Mouse (Mus musculus) yolk sac, embryonic 10.5 days (tissue): ENCODE data around the gene Narfl.
"Not testable (repeated sequence)": the region's sequence is repeated elsewhere in the genome, so short reads cannot be mapped to it uniquely, and the experiment has no call there.

Experiments used
- DNase-seq: peaks from one replicate; pipeline ENCODE4 v3.0.0-alpha.2; 2017; ENCODE audit warnings: low spot score

The Narfl gene

GRCm38 (mm10) chr17:25773549-25774120 lies at the start of gene Narfl:
TSS of gene Narfl (plus strand) at chr17:25773776.
- DNase-seq = peak; percentile 93

DNA sequence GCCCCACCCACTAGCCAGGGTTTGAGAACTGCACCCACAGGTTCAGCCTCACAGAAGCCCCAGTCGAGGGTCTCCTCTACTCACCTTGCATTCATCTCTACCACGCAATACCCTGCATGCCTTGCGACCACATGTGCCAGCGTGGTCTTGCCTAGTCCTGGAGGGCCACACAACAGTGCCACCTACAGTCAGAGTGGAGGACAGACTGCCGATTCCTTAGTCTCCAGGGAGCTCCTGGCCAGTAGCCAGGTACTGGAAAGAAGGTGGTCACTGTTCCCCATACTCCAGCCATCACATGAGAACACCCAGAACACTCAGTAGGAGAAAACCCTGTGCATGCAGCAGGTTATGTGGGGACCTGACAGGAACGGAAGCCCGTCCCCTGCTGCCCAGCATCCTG lies 49.7 kb upstream of the Narfl start:
- no peak for DNase-seq

DNA sequence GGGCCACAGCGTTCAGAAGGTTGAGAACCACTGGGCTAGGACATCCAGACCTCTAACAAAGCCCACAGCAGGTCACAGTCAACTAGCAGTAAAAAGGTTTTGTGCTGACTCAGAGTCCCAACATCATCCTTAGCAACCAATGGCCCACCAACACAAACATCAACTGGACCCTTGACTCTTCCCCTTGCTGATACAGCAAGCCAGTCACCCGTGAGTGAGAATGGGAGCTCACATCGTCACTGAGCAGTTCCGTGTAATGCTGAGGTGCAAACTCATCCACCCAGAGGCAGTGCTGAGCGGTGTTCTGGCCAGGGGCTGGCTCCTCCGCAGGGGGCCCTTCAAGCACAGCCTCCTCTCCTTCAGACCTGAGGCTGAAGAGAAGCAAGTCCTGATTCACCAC lies 48.3 kb upstream of the Narfl start:
- DNase-seq = no peak

DNA sequence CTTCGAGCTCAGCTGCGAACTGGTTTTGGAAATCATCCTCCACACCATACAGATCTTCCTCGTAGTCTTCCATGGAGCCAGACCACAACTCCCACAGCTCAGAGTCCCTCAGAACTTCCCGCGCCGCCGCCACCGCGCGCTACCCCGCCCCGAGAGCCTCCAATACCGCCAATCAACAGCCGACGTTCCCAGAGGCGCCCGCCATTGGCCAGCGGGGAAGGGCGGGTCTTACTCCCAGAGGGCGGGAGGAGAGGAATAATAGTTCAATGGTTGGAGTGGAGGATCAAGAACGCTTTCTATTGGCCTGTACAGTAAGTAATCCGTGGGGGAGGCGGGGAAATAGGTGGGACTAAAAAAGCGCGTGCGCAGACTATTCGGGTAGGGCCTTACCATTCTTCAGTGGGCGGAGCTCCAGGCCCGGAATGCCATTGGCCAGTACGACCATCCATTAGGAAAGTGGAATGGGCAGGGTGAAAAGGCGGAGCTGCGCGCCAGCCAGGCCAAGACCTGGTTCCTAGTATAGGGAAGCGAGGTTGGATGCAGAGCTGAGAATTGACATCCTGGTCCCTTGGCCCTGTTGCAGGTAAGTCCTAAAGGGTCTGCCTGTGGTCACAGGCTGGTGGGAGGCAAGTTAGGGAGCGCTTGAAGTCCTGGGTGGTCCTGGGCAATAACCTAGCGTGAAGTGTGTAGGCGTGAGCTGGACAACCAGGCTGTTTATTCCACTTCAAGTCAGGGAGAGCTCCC lies 46.1 kb upstream of the Narfl start, which contains the start of the genes Chtf18 and Rpusd1:
TSS of gene Chtf18 (minus strand) at position 155 of the 744 bp plus-strand sequence.
TSS of gene Rpusd1 (plus strand) at position 406 of the 744 bp plus-strand sequence.
- peak; percentile 99 for DNase-seq

DNA sequence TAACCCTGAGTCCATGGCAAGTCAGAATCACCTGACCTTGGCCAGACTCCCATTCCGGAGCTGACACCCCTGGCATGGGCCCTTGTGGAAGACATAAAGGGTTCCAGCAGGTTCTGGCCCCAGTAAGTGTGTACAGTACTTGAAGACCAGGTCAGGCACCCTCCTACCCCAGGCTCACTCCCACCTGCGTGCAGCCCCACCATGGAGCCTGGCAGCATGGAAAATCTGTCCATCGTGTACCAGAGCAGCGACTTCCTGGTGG lies 45.6 kb upstream of the Narfl start:
- DNase-seq = no peak

GRCm38 (mm10) chr17:25732082-25732481 lies 41.5 kb upstream of the Narfl start:
- peak; percentile 71 for DNase-seq

DNA sequence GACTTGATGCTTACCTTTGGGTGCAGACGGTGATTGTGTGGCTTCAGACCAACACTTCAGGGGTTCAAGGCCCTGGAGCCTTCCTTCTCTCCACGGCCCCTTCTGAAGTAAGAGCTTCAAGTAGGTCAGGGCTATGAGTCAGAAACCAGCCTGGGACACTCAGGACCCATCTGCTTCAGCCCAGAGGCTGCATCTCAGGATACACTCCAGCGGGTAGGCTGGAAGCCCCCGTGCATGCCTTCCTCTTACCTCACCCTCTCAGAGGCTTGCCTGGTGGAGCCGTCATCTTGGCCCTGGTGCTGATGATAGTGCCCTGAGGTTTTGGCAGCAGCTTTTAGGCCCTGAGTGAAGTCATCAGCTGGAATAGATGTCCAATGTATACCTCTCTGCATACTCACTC lies 38.3 kb upstream of the Narfl start:
- no peak for DNase-seq

DNA sequence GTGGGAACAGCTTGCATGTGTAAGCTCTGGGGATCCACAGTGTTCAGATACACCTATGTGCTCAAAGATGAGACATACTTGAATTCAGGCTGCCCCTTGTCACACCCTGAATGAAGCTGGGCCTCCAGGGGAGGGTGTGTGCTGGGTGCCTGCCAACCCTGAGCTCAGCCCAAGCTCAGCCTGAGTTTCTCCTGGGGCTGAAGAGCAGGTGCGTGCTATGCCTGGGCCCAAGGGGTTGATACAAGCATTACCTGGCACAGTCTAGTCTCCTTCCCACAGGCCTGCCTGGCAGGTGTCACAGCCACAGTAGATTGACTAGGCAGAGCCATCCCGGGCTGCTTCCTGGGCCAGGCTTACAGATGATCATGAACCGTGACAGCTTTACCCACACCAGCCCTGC lies 37.8 kb upstream of the Narfl start, which contains the start of gene Mslnl:
TSS of gene Mslnl (plus strand) at position 298 of the 400 bp plus-strand sequence.
- DNase-seq = no peak

GRCm38 (mm10) chr17:25738861-25739260 lies 34.7 kb upstream of the Narfl start:
- no peak for DNase-seq

GRCm38 (mm10) chr17:25741471-25741870 lies 32.1 kb upstream of the Narfl start:
- not testable (repeated sequence) for DNase-seq

GRCm38 (mm10) chr17:25743831-25744230 lies 29.7 kb upstream of the Narfl start:
- DNase-seq = no peak

- no peak for DNase-seq
These were observed 29.3 kb upstream of the Narfl start for GRCm38 (mm10) chr17:25744311-25744710.

DNA sequence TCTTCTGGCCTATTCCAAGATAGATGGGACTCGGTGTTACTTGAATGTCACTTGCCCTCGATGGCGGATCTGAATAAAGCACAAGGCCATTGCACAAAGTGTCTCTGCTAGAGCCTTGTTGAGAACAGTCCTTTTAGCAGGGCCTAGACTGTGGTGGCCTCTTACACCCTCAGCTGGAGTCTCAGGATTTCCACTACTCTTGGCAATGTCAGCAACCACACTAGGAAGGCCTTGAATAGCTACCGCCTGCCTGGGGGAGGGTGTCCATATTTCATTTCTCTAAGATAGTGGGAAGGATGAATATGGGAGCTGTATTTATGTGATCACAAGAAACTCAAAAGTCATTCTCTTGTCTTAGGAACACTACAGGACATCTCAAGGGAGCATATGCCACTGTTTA lies 25.3 kb upstream of the Narfl start:
- no peak for DNase-seq

- DNase-seq = no peak
These were observed 24.3 kb upstream of the Narfl start for GRCm38 (mm10) chr17:25749314-25749713.

- DNase-seq = no peak
These were observed 22.1 kb upstream of the Narfl start for GRCm38 (mm10) chr17:25751446-25751845.

DNA sequence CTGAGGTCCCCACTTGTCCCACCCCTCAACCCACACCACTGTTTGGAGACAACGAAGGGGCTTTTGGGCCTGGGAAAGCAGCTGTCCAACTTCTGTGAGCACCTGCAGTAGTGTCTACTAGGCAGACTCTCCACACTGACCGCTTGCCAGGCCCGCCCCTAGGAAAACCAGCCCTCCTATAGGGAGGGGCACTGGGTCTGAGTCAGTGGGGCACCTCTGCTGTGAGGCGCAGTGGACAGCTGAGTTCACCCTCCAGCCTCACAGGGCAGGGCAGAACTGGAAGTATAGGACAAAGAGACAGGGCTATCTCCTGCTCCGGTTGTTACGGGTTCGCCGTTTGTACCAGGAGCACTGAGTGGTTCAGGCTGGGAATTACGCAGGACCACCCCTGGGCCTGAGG lies 19.3 kb upstream of the Narfl start, which contains the start of gene Msln:
TSS of gene Msln (minus strand) at position 138 of the 400 bp plus-strand sequence.
- DNase-seq = no peak

- no peak for DNase-seq
These were observed 18.5 kb upstream of the Narfl start for GRCm38 (mm10) chr17:25755086-25755485.

DNA sequence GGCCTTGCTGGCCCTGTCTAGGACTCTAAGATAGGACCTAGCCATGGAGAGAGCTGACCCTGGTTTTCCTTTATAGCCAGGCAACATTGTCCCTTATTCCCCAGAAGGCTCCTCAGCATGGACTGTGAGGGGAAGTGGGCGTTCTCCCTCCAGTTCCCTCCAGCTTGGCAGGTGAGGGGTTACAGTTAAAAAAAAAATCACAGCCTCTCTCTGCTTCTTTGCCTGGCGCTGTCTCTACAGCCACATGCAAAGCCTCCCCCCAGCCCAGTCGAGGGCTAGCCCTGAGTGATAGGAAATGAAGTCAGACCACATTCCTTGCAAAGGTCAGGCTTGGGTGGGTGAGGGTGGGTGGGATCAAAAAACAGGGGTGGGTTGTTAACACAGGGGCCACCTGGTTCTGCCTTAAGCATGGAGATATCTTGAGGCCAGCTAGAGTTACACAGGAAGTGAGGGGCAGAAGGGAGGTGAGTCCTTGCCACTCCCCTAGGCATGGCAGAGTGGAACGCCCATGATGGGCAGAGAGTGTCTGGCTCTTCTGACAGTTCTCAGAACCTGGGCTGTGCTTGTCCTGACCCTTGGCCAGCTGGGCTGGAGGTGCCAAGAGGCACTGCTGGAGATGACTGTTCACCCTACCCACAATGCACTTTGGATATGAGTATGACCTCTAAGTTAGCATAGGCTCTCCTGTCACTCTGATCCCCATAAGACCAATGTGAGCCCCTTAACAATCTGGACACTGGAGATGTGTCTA lies 17.8 kb upstream of the Narfl start:
- DNase-seq = no peak

DNA sequence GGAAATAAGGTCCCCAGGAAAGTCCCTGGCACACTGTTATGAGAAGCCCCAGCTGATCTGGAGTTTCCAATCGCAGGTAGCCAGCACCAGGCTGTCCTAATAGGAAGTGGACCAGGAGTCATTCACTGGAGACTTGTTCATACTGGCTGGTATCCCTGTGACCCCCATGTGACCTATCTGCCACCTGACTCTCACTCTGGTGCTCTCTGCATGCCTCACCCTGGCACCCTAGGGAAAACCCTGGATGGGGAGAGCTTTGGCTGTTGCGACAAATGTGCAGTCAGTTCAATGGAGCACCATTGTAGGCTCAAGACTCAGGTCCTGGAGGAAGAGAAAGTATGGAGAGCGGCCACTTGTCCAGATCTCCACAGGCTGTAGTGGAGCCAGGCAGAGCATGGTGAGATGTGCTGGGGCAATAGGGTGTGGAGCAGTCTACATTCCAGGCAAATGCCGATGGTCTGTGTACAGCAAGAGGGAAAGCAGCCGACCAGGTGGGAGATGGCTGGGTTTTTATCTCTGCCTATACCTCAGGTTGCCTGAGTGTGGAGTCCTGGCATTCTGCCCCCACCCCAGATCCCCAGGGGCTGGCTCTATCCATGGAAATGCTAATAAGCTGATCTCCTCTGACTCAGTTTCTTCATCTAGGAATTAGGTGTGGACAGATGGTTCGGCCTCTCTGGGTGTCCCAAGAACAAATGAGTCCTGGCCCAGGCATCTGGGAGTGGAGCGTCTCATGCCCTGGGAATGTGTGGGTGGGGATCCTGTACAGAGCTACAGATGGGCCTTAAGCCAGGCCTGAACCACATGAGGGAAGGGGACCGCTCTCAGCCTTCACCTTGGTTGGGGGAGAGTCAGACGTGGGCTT lies 17.0 kb upstream of the Narfl start:
- no peak for DNase-seq

DNA sequence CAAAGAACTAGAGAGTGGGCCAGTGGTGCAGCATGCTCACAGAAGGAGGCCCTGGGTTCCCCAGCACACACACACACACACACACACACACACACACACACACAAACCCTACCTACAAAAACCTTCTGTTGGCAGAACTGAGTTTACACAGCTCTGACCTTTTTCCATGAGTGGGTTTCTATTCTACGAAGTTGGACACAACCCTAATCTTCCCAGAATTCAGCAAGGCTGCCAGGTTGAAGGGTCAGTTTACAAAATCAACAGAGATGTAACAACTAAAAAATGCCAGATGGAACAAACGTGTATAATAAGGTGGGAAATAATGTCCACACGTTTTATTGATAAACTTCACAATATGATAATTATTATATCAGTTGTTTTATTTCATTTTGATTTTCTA lies 15.9 kb upstream of the Narfl start:
- no peak for DNase-seq

DNA sequence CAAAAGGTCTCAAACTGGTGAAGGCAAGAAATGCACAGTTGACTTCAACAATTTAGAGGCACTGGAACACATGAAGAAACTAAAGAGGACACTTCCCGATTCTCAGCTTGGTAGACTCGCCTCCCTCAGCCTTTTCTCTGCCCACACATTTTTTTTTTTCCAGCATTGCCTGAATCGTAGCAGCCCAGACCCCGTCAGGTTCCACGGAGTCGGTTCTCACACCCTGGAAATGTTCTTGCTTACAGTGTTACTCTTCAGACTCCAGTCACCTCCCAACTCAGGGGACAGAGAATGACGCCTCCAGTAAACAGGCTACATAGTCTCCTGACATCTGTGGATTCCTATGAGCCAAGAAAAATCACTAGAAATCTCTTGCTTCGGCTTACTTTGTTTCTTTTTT lies 13.4 kb upstream of the Narfl start:
- no peak for DNase-seq

DNA sequence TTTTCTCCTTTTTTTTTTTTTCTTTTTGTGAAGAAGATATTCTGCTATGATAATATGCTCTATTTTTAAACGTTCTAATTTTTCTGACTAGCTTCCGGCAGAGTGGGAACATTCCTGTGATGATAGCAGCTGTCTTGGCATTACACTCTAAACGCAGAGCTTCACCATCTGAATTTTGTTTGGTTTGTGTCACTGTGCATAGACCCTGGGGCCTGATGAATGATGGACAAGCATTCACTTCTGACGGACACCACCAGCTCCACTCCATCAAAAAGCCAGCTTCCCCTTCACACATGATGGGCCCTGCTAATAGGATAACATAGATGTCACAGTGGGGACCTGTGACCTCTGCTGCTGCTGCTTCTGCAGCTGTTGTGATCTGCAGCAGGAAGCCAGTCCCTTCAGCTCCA lies 12.0 kb upstream of the Narfl start:
- no peak for DNase-seq
